Mouse (Mus musculus): ENCODE measurements around the gene Myo10. TPM values are rescaled to one million over a fixed set of nuclear protein-coding genes. Genes with fewer than 3 reads are reported as not detected.

The Myo10 gene
- polyA plus RNA-seq, 1 experiment from 2014 or later, result 7.1 TPM

GRCm38 (mm10) chr15:25633674-25634340 lies 11.5 kb downstream of the Myo10 start:
- Histone ChIP-seq H3K27me3 (replicated peaks) (no peaks in the 10 kb centered on the region), H3K9me3 (replicated peaks) (no peaks in the 10 kb centered on the region), H3K4me1 (peaks cover 26% of the 10 kb centered on the region), H3K9ac (no peak overlapping the region), H3K27ac (no peak overlapping the region), H3K36me3 (no peaks in the 10 kb centered on the region), H3K4me2 (no peak overlapping the region), H3K4me3 (no peak overlapping the region)
- WGBS (ENCODE audit: insufficient replicate concordance), result 85% methylated on average over 13 of the region's 13 CpGs
- ATAC-seq, result no peak

GRCm38 (mm10) chr15:25637727-25638126 lies 15.4 kb downstream of the Myo10 start:
- Histone ChIP-seq H3K36me3 (no peaks in the 10 kb centered on the region), H3K9me3 (replicated peaks) (no peaks in the 10 kb centered on the region), H3K4me2 (no peak overlapping the region), H3K27ac (no peak overlapping the region), H3K9ac (no peak overlapping the region), H3K4me1 (peaks cover 28% of the 10 kb centered on the region), H3K27me3 (replicated peaks) (no peaks in the 10 kb centered on the region), H3K4me3 (no peak overlapping the region)
- 58% methylated on average over 9 of the region's 9 CpGs for whole genome bisulfite sequencing (ENCODE audit: insufficient replicate concordance)
- ATAC-seq, result no peak

- no peaks in the 10 kb centered on the region for H3K27me3 ChIP-seq (replicated peaks)
- H3K9ac ChIP-seq, result no peak overlapping the region
- H3K4me3 ChIP-seq, result no peak overlapping the region
- H3K4me1 ChIP-seq, result peaks cover 30% of the 10 kb centered on the region
- no peaks in the 10 kb centered on the region for H3K36me3 ChIP-seq
- H3K9me3 ChIP-seq (replicated peaks), result no peaks in the 10 kb centered on the region
- no peak overlapping the region for H3K4me2 ChIP-seq
- 85% methylated on average over 5 of the region's 5 CpGs for WGBS (ENCODE audit: insufficient replicate concordance)
- no peak overlapping the region for H3K27ac ChIP-seq
- ATAC-seq, result no peak
Measured at GRCm38 (mm10) chr15:25639217-25639616, 16.9 kb downstream of the Myo10 start.

GRCm38 (mm10) chr15:25640840-25641752 lies 18.8 kb downstream of the Myo10 start:
- no peak for ATAC-seq
- Histone ChIP-seq H3K9me3 (replicated peaks) (no peaks in the 10 kb centered on the region), H3K4me1 (peaks cover 35% of the 10 kb centered on the region), H3K4me2 (no peak overlapping the region), H3K36me3 (no peaks in the 10 kb centered on the region), H3K27me3 (replicated peaks) (no peaks in the 10 kb centered on the region), H3K27ac (no peak overlapping the region), H3K9ac (no peak overlapping the region), H3K4me3 (no peak overlapping the region)
- 68% methylated on average over 12 of the region's 12 CpGs for WGBS (ENCODE audit: insufficient replicate concordance)

GRCm38 (mm10) chr15:25642214-25643058 lies 20.1 kb downstream of the Myo10 start:
- no peak overlapping the region for H3K4me3 ChIP-seq
- H3K27me3 ChIP-seq (replicated peaks), result no peaks in the 10 kb centered on the region
- H3K4me2 ChIP-seq, result no peak overlapping the region
- no peak overlapping the region for H3K27ac ChIP-seq
- 55% methylated on average over 9 of the region's 9 CpGs for WGBS (ENCODE audit: insufficient replicate concordance)
- no peaks in the 10 kb centered on the region for H3K9me3 ChIP-seq (replicated peaks)
- no peak overlapping the region for H3K9ac ChIP-seq
- H3K4me1 ChIP-seq, result peaks cover 36% of the 10 kb centered on the region
- ATAC-seq, result no peak
- no peaks in the 10 kb centered on the region for H3K36me3 ChIP-seq

- H3K9me3 ChIP-seq (replicated peaks), result no peaks in the 10 kb centered on the region
- H3K27ac ChIP-seq, result no peak overlapping the region
- no peaks in the 10 kb centered on the region for H3K36me3 ChIP-seq
- ATAC-seq, result no peak
- 79% methylated on average over 4 of the region's 4 CpGs for WGBS (ENCODE audit: insufficient replicate concordance)
- H3K4me2 ChIP-seq, result no peak overlapping the region
- no peaks in the 10 kb centered on the region for H3K27me3 ChIP-seq (replicated peaks)
- peaks cover 47% of the 10 kb centered on the region for H3K4me1 ChIP-seq
- no peak overlapping the region for H3K4me3 ChIP-seq
- no peak overlapping the region for H3K9ac ChIP-seq
Measured at GRCm38 (mm10) chr15:25645862-25646261, 23.5 kb downstream of the Myo10 start.

GRCm38 (mm10) chr15:25648287-25648686 lies 26.0 kb downstream of the Myo10 start:
- Histone ChIP-seq H3K9ac (no peak overlapping the region), H3K4me2 (no peak overlapping the region), H3K27ac (no peak overlapping the region), H3K36me3 (no peaks in the 10 kb centered on the region), H3K9me3 (replicated peaks) (no peaks in the 10 kb centered on the region), H3K27me3 (replicated peaks) (no peaks in the 10 kb centered on the region), H3K4me3 (no peak overlapping the region), H3K4me1 (peaks cover 43% of the 10 kb centered on the region)
- 73% methylated on average over 2 of the region's 2 CpGs for WGBS (ENCODE audit: insufficient replicate concordance)
- ATAC-seq, result no peak

GRCm38 (mm10) chr15:25650371-25650770 lies 28.0 kb downstream of the Myo10 start:
- ATAC-seq, result peak; percentile 86
- no peaks in the 10 kb centered on the region for H3K27me3 ChIP-seq (replicated peaks)
- H3K4me2 ChIP-seq, result peak overlapping the region; percentile 7; the same call in 1 of the 2 replicates
- 21% methylated on average over 5 of the region's 5 CpGs for WGBS (ENCODE audit: insufficient replicate concordance)
- peak overlapping the region; percentile 43; the same call in 1 of the 2 replicates for H3K27ac ChIP-seq
- H3K9me3 ChIP-seq (replicated peaks), result no peaks in the 10 kb centered on the region
- H3K4me1 ChIP-seq, result peaks cover 47% of the 10 kb centered on the region
- H3K36me3 ChIP-seq, result no peaks in the 10 kb centered on the region
- no peak overlapping the region for H3K4me3 ChIP-seq
- no peak overlapping the region for H3K9ac ChIP-seq

GRCm38 (mm10) chr15:25651820-25652219 lies 29.5 kb downstream of the Myo10 start:
- no peaks in the 10 kb centered on the region for H3K36me3 ChIP-seq
- 57% methylated on average over 7 of the region's 7 CpGs for WGBS (ENCODE audit: insufficient replicate concordance)
- ATAC-seq, result no peak
- H3K9ac ChIP-seq, result no peak overlapping the region
- no peaks in the 10 kb centered on the region for H3K9me3 ChIP-seq (replicated peaks)
- no peak overlapping the region for H3K27ac ChIP-seq
- H3K27me3 ChIP-seq (replicated peaks), result no peaks in the 10 kb centered on the region
- no peak overlapping the region for H3K4me2 ChIP-seq
- H3K4me1 ChIP-seq, result peaks cover 38% of the 10 kb centered on the region
- no peak overlapping the region for H3K4me3 ChIP-seq

GRCm38 (mm10) chr15:25652368-25652767 lies 30.0 kb downstream of the Myo10 start:
- no peak overlapping the region for H3K9ac ChIP-seq
- H3K27ac ChIP-seq, result no peak overlapping the region

GRCm38 (mm10) chr15:25652933-25653332 lies 30.6 kb downstream of the Myo10 start:
- Histone ChIP-seq H3K27ac (no peak overlapping the region), H3K4me2 (no peak overlapping the region), H3K4me3 (no peak overlapping the region), H3K36me3 (no peaks in the 10 kb centered on the region), H3K4me1 (peaks cover 38% of the 10 kb centered on the region), H3K9me3 (replicated peaks) (no peaks in the 10 kb centered on the region), H3K27me3 (replicated peaks) (no peaks in the 10 kb centered on the region), H3K9ac (no peak overlapping the region)
- 70% methylated on average over 6 of the region's 6 CpGs for WGBS (ENCODE audit: insufficient replicate concordance)
- no peak for ATAC-seq

More at GRCm38 (mm10) chr15:25652368-25652767, 30.0 kb downstream of the Myo10 start:
- no peak for ATAC-seq
- Histone ChIP-seq H3K4me1 (peaks cover 38% of the 10 kb centered on the region), H3K36me3 (no peaks in the 10 kb centered on the region), H3K4me3 (no peak overlapping the region), H3K9me3 (replicated peaks) (no peaks in the 10 kb centered on the region), H3K4me2 (no peak overlapping the region), H3K27me3 (replicated peaks) (no peaks in the 10 kb centered on the region)
- 70% methylated on average over 5 of the region's 5 CpGs for WGBS (ENCODE audit: insufficient replicate concordance)
